Mouse (Mus musculus): ENCODE data around the gene Catsper1. TPM values are rescaled to one million over a fixed set of nuclear protein-coding genes. Genes with fewer than 3 reads are reported as not detected.

The Catsper1 gene
- polyA plus RNA-seq, 2 experiments, result not detected

DNA sequence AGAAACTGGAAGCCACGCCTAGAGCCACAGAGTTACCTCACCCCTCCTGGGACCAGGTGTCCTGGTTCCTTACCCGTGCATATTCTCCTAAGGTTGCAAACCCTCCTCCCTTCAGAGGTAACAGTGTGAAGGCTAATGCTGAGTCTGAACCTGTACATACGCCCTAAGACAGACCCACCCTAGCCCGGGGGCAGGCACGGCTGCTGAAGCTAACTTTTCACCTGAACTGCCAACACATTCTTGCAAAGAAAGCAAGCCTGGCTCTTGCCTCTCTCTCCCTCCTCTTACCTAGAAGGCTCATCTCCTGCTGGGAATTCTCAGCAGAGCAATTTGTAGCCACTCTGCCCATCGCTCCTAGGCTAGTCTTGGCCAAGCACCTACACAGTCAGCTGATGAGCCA is 35.0 kb upstream of the Catsper1 start:
- DNase-seq (ENCODE audit: low spot score) (no peak), ATAC-seq (ENCODE audit: low FRiP score, low read depth) (no peak)
- no peak overlapping the region for H3K9ac ChIP-seq (ENCODE audit: low read depth, low read length, severe bottlenecking)
- 0 out of 2 replicates have a peak, but pooled peaks cover under 1% of the 10 kb centered on the region for H3K36me3 ChIP-seq (ENCODE audit: control insufficient read depth, insufficient read depth, low read length)
- no peak overlapping the region for H3K27ac ChIP-seq (replicated peaks; ENCODE audit: low read depth, low read length)
- no peaks in the 10 kb centered on the region for H3K27me3 ChIP-seq (ENCODE audit: control insufficient read depth, insufficient read depth, low read length)
- H3K9me3 ChIP-seq (ENCODE audit: control insufficient read depth, low read length), result no peaks in the 10 kb centered on the region
- TF ChIP-seq POLR2A (IDR thresholded peaks at IDR 0.05; ENCODE audit: borderline replicate concordance, extremely low read depth, insufficient read depth, insufficient read length), result no peak
- peaks cover 12% of the 10 kb centered on the region for H3K4me1 ChIP-seq (ENCODE audit: control insufficient read depth, insufficient read depth, low read length)
- no peak overlapping the region for H3K4me2 ChIP-seq (replicated peaks; ENCODE audit: low read depth, low read length, severe bottlenecking)
- no peak overlapping the region for H3K4me3 ChIP-seq (replicated peaks; ENCODE audit: low read length)
- 73% methylated on average over 6 of the region's 6 CpGs for WGBS

DNA sequence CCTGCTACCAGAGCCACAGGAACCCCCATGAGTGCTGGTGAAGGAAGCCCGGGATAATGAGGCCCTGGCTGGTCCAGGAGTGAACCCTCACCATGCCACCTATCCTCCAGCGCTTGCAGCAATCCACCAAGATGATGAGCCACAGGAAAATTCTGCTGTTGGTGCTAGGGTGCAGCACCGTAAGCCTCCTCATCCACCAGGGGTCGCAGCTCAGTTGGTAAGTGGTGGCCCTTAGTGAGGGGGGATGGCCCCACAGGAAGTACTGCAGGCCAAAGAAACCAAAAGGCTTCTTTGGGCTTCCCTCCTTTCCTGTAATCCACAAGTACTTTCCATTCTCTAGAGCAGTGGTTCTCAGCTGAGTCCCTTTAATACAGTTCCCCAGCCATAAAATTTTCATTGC is 33.1 kb upstream of the Catsper1 start:
- peaks cover 11% of the 10 kb centered on the region; the same call in 1 of the 2 replicates for H3K36me3 ChIP-seq (ENCODE audit: control insufficient read depth, insufficient read depth, low read length)
- no peak overlapping the region for H3K27ac ChIP-seq (replicated peaks; ENCODE audit: low read depth, low read length)
- H3K4me2 ChIP-seq (replicated peaks; ENCODE audit: low read depth, low read length, severe bottlenecking), result no peak overlapping the region
- ATAC-seq (ENCODE audit: low FRiP score, low read depth), result no peak
- WGBS, result 30% methylated on average over 4 of the region's 4 CpGs
- DNase-seq (ENCODE audit: low spot score), result peak; percentile 21
- no peak for TF ChIP-seq POLR2A (IDR thresholded peaks at IDR 0.05; ENCODE audit: borderline replicate concordance, extremely low read depth, insufficient read depth, insufficient read length)
- peaks cover 7% of the 10 kb centered on the region for H3K4me1 ChIP-seq (ENCODE audit: control insufficient read depth, insufficient read depth, low read length)
- no peaks in the 10 kb centered on the region for H3K27me3 ChIP-seq (ENCODE audit: control insufficient read depth, insufficient read depth, low read length)
- no peak overlapping the region for H3K9ac ChIP-seq (ENCODE audit: low read depth, low read length, severe bottlenecking)
- no peaks in the 10 kb centered on the region for H3K9me3 ChIP-seq (ENCODE audit: control insufficient read depth, low read length)
- no peak overlapping the region for H3K4me3 ChIP-seq (replicated peaks; ENCODE audit: low read length)

DNA sequence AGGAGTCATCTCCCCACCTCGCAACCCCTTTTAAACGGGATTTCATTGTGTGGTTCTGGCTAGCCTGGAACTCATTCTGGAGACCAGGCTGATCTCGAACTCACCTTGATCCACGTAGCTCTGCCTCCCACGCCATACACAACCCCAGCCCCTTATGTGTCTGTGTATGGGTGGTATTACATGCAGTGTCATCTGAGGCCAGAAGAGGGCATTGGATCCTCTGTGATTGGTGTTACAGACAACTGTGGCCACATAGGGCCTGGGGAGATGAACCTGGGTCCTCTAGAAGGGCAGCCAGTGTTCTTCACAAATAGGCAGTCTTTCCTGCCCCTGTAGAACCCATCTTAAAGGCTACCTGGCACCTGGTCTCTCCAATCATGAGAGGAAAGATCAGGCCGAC is 29.3 kb upstream of the Catsper1 start:
- Histone ChIP-seq H3K27ac (replicated peaks; ENCODE audit: low read depth, low read length) (no peak overlapping the region), H3K27me3 (ENCODE audit: control insufficient read depth, insufficient read depth, low read length) (no peaks in the 10 kb centered on the region), H3K36me3 (ENCODE audit: control insufficient read depth, insufficient read depth, low read length) (peaks cover 16% of the 10 kb centered on the region; the same call in 1 of the 2 replicates), H3K4me2 (replicated peaks; ENCODE audit: low read depth, low read length, severe bottlenecking) (no peak overlapping the region), H3K9me3 (ENCODE audit: control insufficient read depth, low read length) (no peaks in the 10 kb centered on the region), H3K4me3 (replicated peaks; ENCODE audit: low read length) (no peak overlapping the region), H3K4me1 (ENCODE audit: control insufficient read depth, insufficient read depth, low read length) (no peaks in the 10 kb centered on the region), H3K9ac (ENCODE audit: low read depth, low read length, severe bottlenecking) (no peak overlapping the region)
- DNase-seq (ENCODE audit: low spot score), result no peak
- ATAC-seq (ENCODE audit: low FRiP score, low read depth), result no peak
- WGBS, result 86% methylated on average over 6 of the region's 6 CpGs
- no peak for TF ChIP-seq POLR2A (IDR thresholded peaks at IDR 0.05; ENCODE audit: borderline replicate concordance, extremely low read depth, insufficient read depth, insufficient read length)

DNA sequence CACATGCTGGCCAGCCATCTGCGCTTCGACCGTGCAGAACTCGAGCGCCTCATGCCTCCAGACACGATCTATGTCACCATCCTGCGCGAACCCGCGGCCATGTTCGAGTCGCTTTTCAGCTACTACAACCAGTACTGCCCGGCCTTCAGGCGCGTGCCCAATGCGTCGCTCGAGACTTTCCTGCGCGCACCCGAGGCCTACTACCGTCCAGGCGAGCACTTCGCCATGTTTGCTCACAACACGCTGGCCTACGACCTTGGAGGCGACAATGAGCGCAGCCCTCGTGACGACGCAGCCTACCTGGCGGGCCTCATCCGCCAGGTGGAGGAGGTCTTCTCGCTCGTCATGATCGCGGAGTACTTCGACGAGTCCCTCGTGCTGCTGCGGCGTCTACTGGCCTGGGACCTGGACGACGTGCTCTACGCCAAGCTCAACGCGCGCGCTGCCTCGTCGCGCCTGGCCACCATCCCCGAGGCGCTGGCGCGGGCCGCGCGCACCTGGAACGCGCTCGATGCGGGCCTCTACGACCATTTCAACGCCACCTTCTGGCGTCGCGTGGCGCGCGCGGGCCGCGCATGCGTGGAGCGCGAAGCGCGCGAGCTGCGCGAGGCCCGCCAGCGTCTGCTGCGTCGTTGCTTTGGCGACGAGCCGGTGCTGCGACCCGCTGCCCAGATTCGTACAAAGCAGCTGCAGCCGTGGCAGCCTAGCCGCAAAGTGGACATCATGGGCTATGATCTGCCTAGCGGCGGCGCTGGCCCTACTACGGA is 28.4 kb upstream of the Catsper1 start:
- H3K4me1 ChIP-seq (ENCODE audit: control insufficient read depth, insufficient read depth, low read length), result no peaks in the 10 kb centered on the region
- H3K27ac ChIP-seq (replicated peaks; ENCODE audit: low read depth, low read length), result no peak overlapping the region
- ATAC-seq (ENCODE audit: low FRiP score, low read depth) (peak; percentile 50; the same call in 1 of the 2 replicates), DNase-seq (ENCODE audit: low spot score) (no peak)
- H3K4me3 ChIP-seq (replicated peaks; ENCODE audit: low read length), result peak overlapping the region; percentile 17
- 41% methylated on average over 98 of the region's 98 CpGs for WGBS
- H3K9ac ChIP-seq (ENCODE audit: low read depth, low read length, severe bottlenecking), result no peak overlapping the region
- H3K4me2 ChIP-seq (replicated peaks; ENCODE audit: low read depth, low read length, severe bottlenecking), result peak overlapping the region; percentile 41
- peaks cover 16% of the 10 kb centered on the region; the same call in 1 of the 2 replicates for H3K36me3 ChIP-seq (ENCODE audit: control insufficient read depth, insufficient read depth, low read length)
- no peak for TF ChIP-seq POLR2A (IDR thresholded peaks at IDR 0.05; ENCODE audit: borderline replicate concordance, extremely low read depth, insufficient read depth, insufficient read length)
- no peaks in the 10 kb centered on the region for H3K27me3 ChIP-seq (ENCODE audit: control insufficient read depth, insufficient read depth, low read length)
- H3K9me3 ChIP-seq (ENCODE audit: control insufficient read depth, low read length), result no peaks in the 10 kb centered on the region

DNA sequence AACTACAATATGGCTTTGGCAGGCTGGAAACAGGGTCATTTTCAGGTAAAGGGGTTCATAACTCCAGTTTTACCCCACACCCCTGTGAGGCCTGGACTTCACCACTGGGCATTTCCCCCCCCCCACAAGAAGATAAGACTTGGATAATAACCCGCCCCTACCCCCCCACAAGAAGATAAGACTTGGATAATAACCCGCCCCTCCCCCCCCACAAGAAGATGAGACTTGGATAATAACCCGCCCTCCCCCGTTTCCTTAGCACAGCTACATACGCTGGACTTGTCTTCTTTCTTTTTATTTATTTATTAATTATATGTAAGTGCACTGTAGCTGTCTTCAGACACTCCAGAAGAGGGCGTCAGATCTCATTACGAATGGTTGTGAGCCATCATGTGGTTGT is 26.5 kb upstream of the Catsper1 start:
- no peak overlapping the region for H3K27ac ChIP-seq (replicated peaks; ENCODE audit: low read depth, low read length)
- no peak for ATAC-seq (ENCODE audit: low FRiP score, low read depth)
- no peak overlapping the region for H3K9ac ChIP-seq (ENCODE audit: low read depth, low read length, severe bottlenecking)
- WGBS, result 83% methylated on average over 7 of the region's 7 CpGs
- DNase-seq (ENCODE audit: low spot score), result no peak
- H3K4me2 ChIP-seq (replicated peaks; ENCODE audit: low read depth, low read length, severe bottlenecking), result no peak overlapping the region
- H3K27me3 ChIP-seq (ENCODE audit: control insufficient read depth, insufficient read depth, low read length), result no peaks in the 10 kb centered on the region
- peaks cover 16% of the 10 kb centered on the region; the same call in 1 of the 2 replicates for H3K36me3 ChIP-seq (ENCODE audit: control insufficient read depth, insufficient read depth, low read length)
- no peak overlapping the region for H3K4me3 ChIP-seq (replicated peaks; ENCODE audit: low read length)
- TF ChIP-seq POLR2A (IDR thresholded peaks at IDR 0.05; ENCODE audit: borderline replicate concordance, extremely low read depth, insufficient read depth, insufficient read length), result no peak
- H3K4me1 ChIP-seq (ENCODE audit: control insufficient read depth, insufficient read depth, low read length), result no peaks in the 10 kb centered on the region
- no peaks in the 10 kb centered on the region for H3K9me3 ChIP-seq (ENCODE audit: control insufficient read depth, low read length)
